Comparison of ENCODE assay signal across 28 mouse cellular contexts in the genomic region with DNA sequence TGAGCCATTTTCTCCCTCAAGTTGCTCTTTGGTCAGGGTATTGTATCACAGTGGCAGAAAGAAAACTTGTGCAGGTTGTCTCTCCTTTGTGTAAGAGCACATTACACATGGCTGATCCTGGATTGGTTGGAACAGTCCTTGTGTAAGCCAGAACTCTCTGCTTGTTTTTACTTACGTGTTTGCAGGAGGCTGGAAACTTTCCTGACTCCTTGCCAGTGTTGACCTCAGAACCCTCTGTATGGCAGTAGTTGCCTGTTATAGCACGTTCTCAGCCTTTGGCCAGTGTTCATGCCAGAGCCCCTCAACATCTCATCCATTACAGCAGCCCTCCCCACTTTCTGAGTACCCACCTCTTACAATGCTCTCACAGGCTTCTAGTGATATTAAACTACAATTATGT.
"Had no signal": no experiment of that assay in that cellular context is flagged by ENCODE, and none has a peak within 500 bp of the region (broad histone marks: within the 10 kb centered on the region; RNA-seq: fewer than 3 reads in every experiment).

No protein-coding gene starts in this region.

- H3K27me3 ChIP-seq: embryonic facial prominence, embryonic 12.5 days; embryonic facial prominence, embryonic 13.5 days; embryonic facial prominence, embryonic 15.5 days; forebrain, embryonic 12.5 days; forebrain, embryonic 13.5 days; forebrain, embryonic 15.5 days had no signal

- H3K36me3 ChIP-seq: embryonic facial prominence, embryonic 10.5 days; embryonic facial prominence, embryonic 12.5 days; embryonic facial prominence, embryonic 13.5 days; embryonic facial prominence, embryonic 15.5 days; forebrain, embryonic 12.5 days; forebrain, embryonic 15.5 days had no signal

- ATAC-seq: forebrain, embryonic 13.5 days; forebrain, embryonic 14.5 days; forebrain, embryonic 15.5 days; forebrain, embryonic 16.5 days; forebrain, postnatal 0 days had no signal

- H3K9ac ChIP-seq: embryonic facial prominence, embryonic 12.5 days; embryonic facial prominence, embryonic 13.5 days; embryonic facial prominence, embryonic 15.5 days; forebrain, embryonic 12.5 days; forebrain, embryonic 13.5 days; forebrain, embryonic 15.5 days; forebrain, postnatal 0 days had no signal

- DNase-seq: cerebellum, adult 2 months; cerebellum, adult 8-10 months; cerebellum, adult 9-10 months; cerebellum, adult 9-11 months; cerebellum, postnatal 10 days; cerebellum, postnatal 14 days; cerebellum, postnatal 25 days; cerebellum, postnatal 36 days; embryo, embryonic 11 days; forebrain, postnatal 0 days; gastrocnemius, adult 2 months; gastrocnemius, postnatal 10 days; gastrocnemius, postnatal 14 days; gastrocnemius, postnatal 25 days; gastrocnemius, postnatal 36 days; heart, adult 11 months; heart, adult 18-20 months had no signal

- H3K27ac ChIP-seq: embryonic facial prominence, embryonic 10.5 days; embryonic facial prominence, embryonic 12.5 days; embryonic facial prominence, embryonic 13.5 days; embryonic facial prominence, embryonic 15.5 days; forebrain, embryonic 10.5 days; forebrain, embryonic 12.5 days; forebrain, embryonic 13.5 days; forebrain, embryonic 15.5 days; gastrocnemius, adult 2 months had no signal

- H3K4me1 ChIP-seq: embryonic facial prominence, embryonic 12.5 days had no signal

- H3K4me3 ChIP-seq: embryonic facial prominence, embryonic 10.5 days; embryonic facial prominence, embryonic 12.5 days; embryonic facial prominence, embryonic 13.5 days; embryonic facial prominence, embryonic 15.5 days; erythroblast, embryonic 14.5 days; forebrain, embryonic 10.5 days; forebrain, embryonic 12.5 days; forebrain, embryonic 13.5 days; forebrain, embryonic 15.5 days; gastrocnemius, adult 2 months had no signal

- H3K9me3 ChIP-seq: embryonic facial prominence, embryonic 10.5 days; embryonic facial prominence, embryonic 12.5 days; embryonic facial prominence, embryonic 13.5 days; embryonic facial prominence, embryonic 15.5 days; forebrain, embryonic 10.5 days; forebrain, embryonic 12.5 days; forebrain, embryonic 15.5 days had no signal

- H3K4me2 ChIP-seq: embryonic facial prominence, embryonic 12.5 days; embryonic facial prominence, embryonic 13.5 days; embryonic facial prominence, embryonic 15.5 days; forebrain, embryonic 12.5 days; forebrain, embryonic 13.5 days; forebrain, embryonic 15.5 days had no signal
